Mouse (Mus musculus): ENCODE results near the gene Tubgcp6. TPM values are rescaled to one million over a fixed set of nuclear protein-coding genes. Genes with fewer than 3 reads are reported as not detected.

The Tubgcp6 gene
- polyA plus RNA-seq, 1 experiment = 3.9 TPM

GRCm38 (mm10) chr15:89054666-89055065, 68.2 kb downstream of the Tubgcp6 start:
- Histone ChIP-seq H3K4me1 (ENCODE audit: control insufficient read depth, insufficient read depth, insufficient read length, low read length) (no peaks in the 10 kb centered on the region), H3K27ac (replicated peaks; ENCODE audit: low read depth, low read length) (no peak overlapping the region), H3K4me3 (ENCODE audit: insufficient read depth, low read depth, low read length) (no peak overlapping the region)

Other genes with a start within 250 kb of the Tubgcp6 start
- not detected in 2 replicates for gene Ttll8, start 168.7 kb downstream of the Tubgcp6 start, polyA plus RNA-seq (2012; ENCODE audit: insufficient read depth, insufficient read length, missing spikeins)
- not detected in 2 replicates for gene Mlc1, start 144.1 kb downstream of the Tubgcp6 start, polyA plus RNA-seq (2012; ENCODE audit: insufficient read depth, insufficient read length, missing spikeins)
- not detected in 2 replicates for gene Mov10l1, start 140.2 kb downstream of the Tubgcp6 start, polyA plus RNA-seq (2012; ENCODE audit: insufficient read depth, insufficient read length, missing spikeins)
- not detected in 2 replicates for gene Panx2, start 63.4 kb downstream of the Tubgcp6 start, polyA plus RNA-seq (2012; ENCODE audit: insufficient read depth, insufficient read length, missing spikeins)
- gene Trabd, start 48.0 kb downstream of the Tubgcp6 start, polyA plus RNA-seq (2012; ENCODE audit: insufficient read depth, insufficient read length, missing spikeins) = 20.4 and 23.3 TPM in 2 replicates
- 26.1 and 34.7 TPM in 2 replicates for gene Selenoo, start 34.0 kb downstream of the Tubgcp6 start, polyA plus RNA-seq (2012; ENCODE audit: insufficient read depth, insufficient read length, missing spikeins)
- gene Hdac10, start 5.6 kb upstream of the Tubgcp6 start, polyA plus RNA-seq (2012; ENCODE audit: insufficient read depth, insufficient read length, missing spikeins) = 4.6 and 6.8 TPM in 2 replicates
- gene Mapk12, start 17.6 kb upstream of the Tubgcp6 start, polyA plus RNA-seq (2012; ENCODE audit: insufficient read depth, insufficient read length, missing spikeins) = 6.6 and 7.5 TPM in 2 replicates
- gene Mapk11, start 26.5 kb upstream of the Tubgcp6 start, polyA plus RNA-seq (2012; ENCODE audit: insufficient read depth, insufficient read length, missing spikeins) = 1.1 and 2.5 TPM in 2 replicates
- gene Plxnb2, start 57.7 kb upstream of the Tubgcp6 start, polyA plus RNA-seq (2012; ENCODE audit: insufficient read depth, insufficient read length, missing spikeins) = 5.4 and 7.5 TPM in 2 replicates
- gene Dennd6b, start 73.4 kb upstream of the Tubgcp6 start, polyA plus RNA-seq (2012; ENCODE audit: insufficient read depth, insufficient read length, missing spikeins) = 1.8 and 2.2 TPM in 2 replicates
- gene Ppp6r2, start 88.4 kb upstream of the Tubgcp6 start, polyA plus RNA-seq (2012; ENCODE audit: insufficient read depth, insufficient read length, missing spikeins) = 23.0 and 25.7 TPM in 2 replicates
- 23.6 and 24.4 TPM in 2 replicates for gene Sbf1, start 192.2 kb upstream of the Tubgcp6 start, polyA plus RNA-seq (2012; ENCODE audit: insufficient read depth, insufficient read length, missing spikeins)
- not detected in 2 replicates for gene Adm2, start 199.6 kb upstream of the Tubgcp6 start, polyA plus RNA-seq (2012; ENCODE audit: insufficient read depth, insufficient read length, missing spikeins)
- not detected in 2 replicates for gene Miox, start 211.3 kb upstream of the Tubgcp6 start, polyA plus RNA-seq (2012; ENCODE audit: insufficient read depth, insufficient read length, missing spikeins)
- gene Lmf2, start 232.5 kb upstream of the Tubgcp6 start, polyA plus RNA-seq (2012; ENCODE audit: insufficient read depth, insufficient read length, missing spikeins) = 10.6 and 12.7 TPM in 2 replicates
- gene Ncaph2, start 232.6 kb upstream of the Tubgcp6 start, polyA plus RNA-seq (2012; ENCODE audit: insufficient read depth, insufficient read length, missing spikeins) = 59.3 and 60.2 TPM in 2 replicates